Mouse (Mus musculus): ENCODE data around the gene Asap2. TPM values are rescaled to one million over a fixed set of nuclear protein-coding genes. Genes with fewer than 3 reads are reported as not detected.

Asap2 gene
- polyA plus RNA-seq, 2 experiments = 9.2 to 20.1 TPM

DNA sequence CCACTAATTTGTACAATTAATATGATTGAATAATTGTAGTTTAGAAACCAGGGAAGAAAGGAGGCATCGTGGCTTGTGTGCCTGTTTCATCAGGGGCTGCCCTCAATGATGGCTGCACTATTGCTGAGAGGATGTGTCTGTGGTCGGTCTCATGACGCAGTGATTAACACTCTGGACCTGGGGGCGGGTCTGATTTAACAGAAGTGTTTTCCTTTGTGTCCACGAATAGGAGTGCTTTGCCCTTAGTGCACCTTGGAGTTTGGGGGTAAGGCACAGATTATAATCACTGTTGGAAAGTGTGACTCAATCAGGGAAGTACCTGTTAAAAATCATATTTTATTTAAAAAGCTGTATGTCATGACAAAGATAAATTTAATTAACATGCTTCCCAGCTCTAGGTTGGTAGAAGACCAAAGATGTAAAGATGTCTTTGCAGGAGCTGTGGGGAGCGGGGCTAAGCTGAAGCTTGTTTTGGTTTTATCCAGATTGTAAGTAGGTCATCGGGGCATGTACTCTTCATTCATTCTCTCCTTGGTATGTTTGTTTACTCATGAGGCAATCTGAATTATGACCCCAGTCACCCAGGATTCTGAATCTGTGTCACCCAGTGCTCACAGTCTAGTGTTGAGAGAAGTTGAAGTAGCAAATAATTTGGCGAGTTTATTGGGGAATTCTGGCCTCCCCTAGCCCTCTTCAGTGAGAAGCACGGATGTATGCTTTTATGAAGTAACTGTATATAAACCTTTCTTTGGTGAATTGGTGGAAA is 152.4 kb downstream of the Asap2 start:
- no peak overlapping the region for H3K9ac ChIP-seq (ENCODE audit: low read depth, low read length, severe bottlenecking)
- no peaks in the 10 kb centered on the region for H3K36me3 ChIP-seq (ENCODE audit: control insufficient read depth, insufficient read depth, low read length)
- no peak overlapping the region for H3K4me2 ChIP-seq (replicated peaks; ENCODE audit: low read depth, low read length, severe bottlenecking)
- no peak overlapping the region for H3K4me3 ChIP-seq (replicated peaks; ENCODE audit: low read length)
- DNase-seq (ENCODE audit: low spot score) = no peak
- no peaks in the 10 kb centered on the region for H3K27me3 ChIP-seq (ENCODE audit: control insufficient read depth, insufficient read depth, low read length)
- peaks cover 3% of the 10 kb centered on the region; the same call in 1 of the 2 replicates for H3K4me1 ChIP-seq (ENCODE audit: control insufficient read depth, insufficient read depth, low read length)
- H3K9me3 ChIP-seq (ENCODE audit: control insufficient read depth, low read length) = no peaks in the 10 kb centered on the region
- TF ChIP-seq POLR2A (IDR thresholded peaks at IDR 0.05; ENCODE audit: borderline replicate concordance, extremely low read depth, insufficient read depth, insufficient read length) = no peak
- WGBS = 75% methylated on average over 9 of the region's 9 CpGs
- no peak for ATAC-seq (ENCODE audit: low FRiP score, low read depth)
- H3K27ac ChIP-seq (replicated peaks; ENCODE audit: low read depth, low read length) = no peak overlapping the region

DNA sequence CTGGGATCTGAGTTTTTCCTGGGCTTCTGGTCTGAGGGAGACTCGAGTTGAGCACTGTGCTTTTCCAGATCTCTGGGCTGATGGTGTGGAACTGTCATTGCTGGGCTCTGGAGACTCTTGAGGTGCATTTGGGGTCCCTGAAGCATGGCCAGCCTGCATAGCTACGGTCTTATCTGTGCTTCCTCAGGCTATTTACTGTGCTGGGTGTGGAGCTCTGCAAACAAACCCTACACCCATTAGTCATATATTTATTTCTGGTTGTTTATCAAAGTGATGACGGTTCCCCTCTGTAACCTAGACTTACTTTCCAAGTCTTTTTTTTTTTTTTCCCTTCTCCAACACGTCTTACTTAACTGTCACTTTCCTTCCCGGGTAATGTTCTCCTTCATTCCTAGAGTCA is 154.3 kb downstream of the Asap2 start:
- no peak for ATAC-seq (ENCODE audit: low FRiP score, low read depth)
- no peak overlapping the region for H3K4me2 ChIP-seq (replicated peaks; ENCODE audit: low read depth, low read length, severe bottlenecking)

DNA sequence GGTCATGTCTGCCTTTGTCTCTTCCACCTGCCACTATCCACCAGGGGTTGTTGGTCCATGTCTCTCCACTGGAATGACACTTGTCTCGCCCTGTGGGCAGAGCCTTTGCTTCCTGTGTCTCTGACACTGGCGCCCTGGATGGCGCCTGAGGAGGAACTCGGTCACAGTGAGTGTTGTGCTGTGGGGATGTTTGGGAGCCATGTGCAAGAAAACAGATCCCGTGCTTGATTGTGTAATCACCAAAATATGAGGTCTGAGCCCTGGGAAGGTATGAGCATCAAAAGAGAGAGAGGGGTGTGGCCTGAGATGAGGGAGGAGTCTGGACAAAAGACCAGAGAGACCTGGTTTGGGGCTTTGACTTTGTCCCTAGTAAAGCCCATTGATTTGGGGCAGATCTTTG is 154.8 kb downstream of the Asap2 start:
- H3K27ac ChIP-seq (replicated peaks; ENCODE audit: low read depth, low read length) = no peak overlapping the region
- no peak overlapping the region for H3K4me3 ChIP-seq (replicated peaks; ENCODE audit: low read length)
- H3K36me3 ChIP-seq (ENCODE audit: control insufficient read depth, insufficient read depth, low read length) = no peaks in the 10 kb centered on the region
- no peak overlapping the region for H3K9ac ChIP-seq (ENCODE audit: low read depth, low read length, severe bottlenecking)
- ATAC-seq (ENCODE audit: low FRiP score, low read depth) = no peak
- H3K9me3 ChIP-seq (ENCODE audit: control insufficient read depth, low read length) = no peaks in the 10 kb centered on the region
- H3K4me2 ChIP-seq (replicated peaks; ENCODE audit: low read depth, low read length, severe bottlenecking) = no peak overlapping the region
- no peaks in the 10 kb centered on the region; the same call in 1 of the 2 replicates for H3K4me1 ChIP-seq (ENCODE audit: control insufficient read depth, insufficient read depth, low read length)
- DNase-seq (ENCODE audit: low spot score) = no peak
- WGBS = 92% methylated on average over 5 of the region's 5 CpGs
- TF ChIP-seq POLR2A (IDR thresholded peaks at IDR 0.05; ENCODE audit: borderline replicate concordance, extremely low read depth, insufficient read depth, insufficient read length) = no peak
- H3K27me3 ChIP-seq (ENCODE audit: control insufficient read depth, insufficient read depth, low read length) = no peaks in the 10 kb centered on the region

More for the DNA sequence above, 154.3 kb downstream of the Asap2 start:
- Histone ChIP-seq H3K9ac (ENCODE audit: low read depth, low read length, severe bottlenecking) (no peak overlapping the region), H3K9me3 (ENCODE audit: control insufficient read depth, low read length) (no peaks in the 10 kb centered on the region), H3K36me3 (ENCODE audit: control insufficient read depth, insufficient read depth, low read length) (no peaks in the 10 kb centered on the region), H3K27me3 (ENCODE audit: control insufficient read depth, insufficient read depth, low read length) (no peaks in the 10 kb centered on the region), H3K4me1 (ENCODE audit: control insufficient read depth, insufficient read depth, low read length) (no peaks in the 10 kb centered on the region; the same call in 1 of the 2 replicates), H3K27ac (replicated peaks; ENCODE audit: low read depth, low read length) (no peak overlapping the region), H3K4me3 (replicated peaks; ENCODE audit: low read length) (no peak overlapping the region)
- no peak for DNase-seq (ENCODE audit: low spot score)
- no peak for TF ChIP-seq POLR2A (IDR thresholded peaks at IDR 0.05; ENCODE audit: borderline replicate concordance, extremely low read depth, insufficient read depth, insufficient read length)
- WGBS = 87% methylated on average over 5 of the region's 5 CpGs

DNA sequence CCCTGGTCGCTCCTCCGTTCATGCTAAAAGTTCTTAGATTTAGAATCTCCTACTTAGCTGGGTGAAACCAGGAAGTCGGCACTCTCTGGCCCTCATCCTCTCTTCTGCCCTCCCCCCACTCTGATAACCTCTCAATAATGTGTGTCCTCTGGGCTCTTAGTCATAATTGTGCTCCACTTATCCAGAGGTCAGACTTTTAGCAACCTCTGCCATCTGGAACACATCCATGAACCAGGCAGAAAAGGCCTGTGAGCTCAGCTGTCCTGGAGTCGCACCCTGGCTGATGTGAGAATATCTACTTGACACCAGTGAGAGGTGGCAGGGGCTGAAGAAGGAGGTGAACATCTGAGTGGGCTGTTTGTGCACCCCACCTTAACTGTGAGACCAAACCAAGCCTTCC is 156.6 kb downstream of the Asap2 start:
- no peak for TF ChIP-seq POLR2A (IDR thresholded peaks at IDR 0.05; ENCODE audit: borderline replicate concordance, extremely low read depth, insufficient read depth, insufficient read length)
- H3K36me3 ChIP-seq (ENCODE audit: control insufficient read depth, insufficient read depth, low read length) = no peaks in the 10 kb centered on the region
- DNase-seq (ENCODE audit: low spot score) = no peak

DNA sequence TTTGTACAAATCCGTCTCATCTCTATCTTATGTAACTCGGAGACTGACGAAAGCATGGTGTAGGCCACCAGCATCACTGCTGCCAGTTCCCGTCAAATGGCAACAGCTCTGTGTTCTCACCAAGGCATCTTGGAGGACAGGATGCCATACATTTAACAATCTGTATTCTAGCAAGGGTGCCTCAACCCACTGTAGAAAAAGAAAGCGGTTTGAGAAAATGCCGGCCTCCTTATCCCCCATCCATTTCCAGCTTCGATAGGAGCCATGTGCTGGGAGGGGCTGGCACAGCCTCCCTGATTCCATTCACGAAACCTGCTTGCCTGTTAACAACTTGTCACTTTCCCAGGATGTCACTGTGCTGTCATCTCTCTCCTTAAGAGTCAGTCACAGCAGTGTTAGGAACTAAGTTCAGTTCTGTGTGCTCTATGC is 163.0 kb downstream of the Asap2 start:
- no peaks in the 10 kb centered on the region for H3K27me3 ChIP-seq (ENCODE audit: control insufficient read depth, insufficient read depth, low read length)
- ATAC-seq (ENCODE audit: low FRiP score, low read depth) (no peak), DNase-seq (ENCODE audit: low spot score) (no peak)
- no peaks in the 10 kb centered on the region for H3K9me3 ChIP-seq (ENCODE audit: control insufficient read depth, low read length)
- WGBS = 78% methylated on average over 8 of the region's 8 CpGs
- H3K36me3 ChIP-seq (ENCODE audit: control insufficient read depth, insufficient read depth, low read length) = no peaks in the 10 kb centered on the region
- TF ChIP-seq POLR2A (IDR thresholded peaks at IDR 0.05; ENCODE audit: borderline replicate concordance, extremely low read depth, insufficient read depth, insufficient read length) = no peak
- H3K4me2 ChIP-seq (replicated peaks; ENCODE audit: low read depth, low read length, severe bottlenecking) = no peak overlapping the region
- no peak overlapping the region for H3K4me3 ChIP-seq (replicated peaks; ENCODE audit: low read length)
- no peaks in the 10 kb centered on the region for H3K4me1 ChIP-seq (ENCODE audit: control insufficient read depth, insufficient read depth, low read length)
- no peak overlapping the region for H3K9ac ChIP-seq (ENCODE audit: low read depth, low read length, severe bottlenecking)
- no peak overlapping the region for H3K27ac ChIP-seq (replicated peaks; ENCODE audit: low read depth, low read length)

More for the DNA sequence above, 156.6 kb downstream of the Asap2 start:
- H3K4me2 ChIP-seq (replicated peaks; ENCODE audit: low read depth, low read length, severe bottlenecking) = no peak overlapping the region
- no peaks in the 10 kb centered on the region for H3K27me3 ChIP-seq (ENCODE audit: control insufficient read depth, insufficient read depth, low read length)
- no peaks in the 10 kb centered on the region; the same call in 1 of the 2 replicates for H3K4me1 ChIP-seq (ENCODE audit: control insufficient read depth, insufficient read depth, low read length)
- no peak for ATAC-seq (ENCODE audit: low FRiP score, low read depth)
- WGBS = 52% methylated on average over 4 of the region's 4 CpGs
- no peak overlapping the region for H3K4me3 ChIP-seq (replicated peaks; ENCODE audit: low read length)
- H3K9ac ChIP-seq (ENCODE audit: low read depth, low read length, severe bottlenecking) = no peak overlapping the region
- H3K27ac ChIP-seq (replicated peaks; ENCODE audit: low read depth, low read length) = no peak overlapping the region
- H3K9me3 ChIP-seq (ENCODE audit: control insufficient read depth, low read length) = no peaks in the 10 kb centered on the region

All from limb, embryonic 14.5 days (tissue).